Mouse (Mus musculus) spleen, adult 2 months (tissue): ENCODE data around the gene Carmil1.

Experiments
- CTCF ChIP-seq: fragments of 200-500 bp; IDR thresholded peaks from 2 replicates; pipeline ENCODE4 v1.5.1; 2011; ENCODE audit warnings: mild to moderate bottlenecking, inconsistent platforms; ENCODE audit not compliant: insufficient read depth, insufficient read length, insufficient replicate concordance; ENCODE audit errors: extremely low read depth
- POLR2A ChIP-seq: fragments of 200-500 bp; IDR thresholded peaks from 2 replicates; pipeline ENCODE4 v1.6.1; 2011; ENCODE audit warnings: low read depth, low read length, inconsistent platforms

- TF ChIP-seq POLR2A (no peak), CTCF (no peak)
Measured at GRCm38 (mm10) chr13:24092073-24092472, 188.5 kb downstream of the Carmil1 start.
